Mouse (Mus musculus) forebrain, embryonic 11.5 days (tissue): ENCODE results near the gene Stx6. TPM values are rescaled to one million over a fixed set of nuclear protein-coding genes. Genes with fewer than 3 reads are reported as not detected.
A peak's percentile ranks its signal among the peaks of the same experiment; 100 is the strongest.
"Not testable (repeated sequence)": the region's sequence is repeated elsewhere in the genome, so short reads cannot be mapped to it uniquely, and the experiment has no call there.

Experiments
- ATAC-seq: fragments of 200-750 bp; cut with Nextera tagmentation; replicated peaks from 2 replicates; pipeline ENCODE4 v1.8.0; 2017; ENCODE audit warnings: moderate TSS enrichment; ENCODE audit not compliant: low FRiP score
- DNase-seq: peaks from one replicate; pipeline ENCODE4 v3.0.0-alpha.2; 2017; ENCODE audit warnings: low spot score
- H3K27ac ChIP-seq: fragments of 300-500 bp; sonication (generic); 2 replicates; pipeline ENCODE4 v1.5.1; 2014; ENCODE audit warnings: low read depth, low read length
- H3K27me3 ChIP-seq: fragments of 300-500 bp; sonication (generic); 2 replicates; pipeline ENCODE4 v1.6.1; 2014; ENCODE audit warnings: mild to moderate bottlenecking, low read length, mixed read lengths; ENCODE audit not compliant: control insufficient read depth, insufficient read depth
- H3K36me3 ChIP-seq: fragments of 300-500 bp; sonication (generic); 2 replicates; pipeline ENCODE4 v1.6.1; 2014; ENCODE audit warnings: mild to moderate bottlenecking, low read length, moderate library complexity, mixed read lengths; ENCODE audit not compliant: control insufficient read depth, insufficient read depth
- H3K4me1 ChIP-seq: fragments of 300-500 bp; sonication (generic); replicated peaks from 2 replicates; pipeline ENCODE4 v1.6.1; 2014; ENCODE audit warnings: low read length, mixed read lengths; ENCODE audit not compliant: control insufficient read depth, insufficient read depth
- H3K4me2 ChIP-seq: fragments of 300-500 bp; sonication (generic); 2 replicates; pipeline ENCODE4 v1.6.1; 2014; ENCODE audit warnings: low read depth, mild to moderate bottlenecking, low read length, moderate library complexity, mixed read lengths; ENCODE audit not compliant: severe bottlenecking
- H3K4me3 ChIP-seq: fragments of 300-500 bp; sonication (generic); 2 replicates; pipeline ENCODE4 v1.5.1; 2014; ENCODE audit warnings: low read depth, low read length
- H3K9ac ChIP-seq: fragments of 300-500 bp; sonication (generic); 2 replicates; pipeline ENCODE4 v1.6.1; 2014; ENCODE audit warnings: low read length
- H3K9me3 ChIP-seq: fragments of 300-500 bp; sonication (generic); 2 replicates; pipeline ENCODE4 v1.6.1; 2016; ENCODE audit warnings: low read length, mixed read lengths; ENCODE audit not compliant: control insufficient read depth
- WGBS: fragments of 180-500 bp; shearing (Covaris S2); extraction: QIAGEN DNeasy Blood & Tissue Kit; methylation state at CpG from one replicate; pipeline ENCODE4 v1.1.7; 2014; 5-methylcytosine and 5-hydroxymethylcytosine counted together
- polyA plus RNA-seq: library from polyadenylated mRNA; unstranded; fragments of >200 nt; fragmentation: Nextera tagmentation; extraction: Ambion mirVana; gene quantifications from 2 replicates; pipeline ENCODE4 v1.2.1, GENCODE M21; 2014

Gene Stx6
- polyA plus RNA-seq, 1 experiment from 2014 or later: 102 TPM

- Histone ChIP-seq H3K9me3 (no peaks in the 10 kb centered on the region), H3K4me3 (no peak overlapping the region), H3K4me2 (no peak overlapping the region), H3K36me3 (no peaks in the 10 kb centered on the region), H3K27me3 (no peaks in the 10 kb centered on the region), H3K9ac (no peak overlapping the region), H3K4me1 (no peaks in the 10 kb centered on the region), H3K27ac (no peak overlapping the region)
- no peak for ATAC-seq
- no peak for DNase-seq
- 85% methylated on average over 3 of the region's 3 CpGs for WGBS
These were observed 9.1 kb upstream of the Stx6 start for GRCm38 (mm10) chr1:155149403-155149802.

- H3K36me3 ChIP-seq: no peaks in the 10 kb centered on the region
- ATAC-seq (no peak), DNase-seq (no peak)
- no peak overlapping the region for H3K9ac ChIP-seq
- H3K4me1 ChIP-seq: no peaks in the 10 kb centered on the region
- H3K4me2 ChIP-seq: no peak overlapping the region
- WGBS: 92% methylated on average over 5 of the region's 5 CpGs
- no peak overlapping the region for H3K27ac ChIP-seq
- no peaks in the 10 kb centered on the region for H3K27me3 ChIP-seq
- no peaks in the 10 kb centered on the region for H3K9me3 ChIP-seq
- H3K4me3 ChIP-seq: no peak overlapping the region
These were observed 7.7 kb upstream of the Stx6 start for GRCm38 (mm10) chr1:155150821-155151220.

GRCm38 (mm10) chr1:155153906-155154305, 4.6 kb upstream of the Stx6 start:
- no peaks in the 10 kb centered on the region for H3K36me3 ChIP-seq
- H3K27ac ChIP-seq: no peak overlapping the region
- H3K27me3 ChIP-seq: no peaks in the 10 kb centered on the region
- peaks cover 2% of the 10 kb centered on the region; the same call in 1 of the 2 replicates for H3K4me1 ChIP-seq
- H3K4me3 ChIP-seq: no peak overlapping the region
- DNase-seq (no peak), ATAC-seq (no peak)
- no peak overlapping the region for H3K4me2 ChIP-seq
- H3K9me3 ChIP-seq: no peaks in the 10 kb centered on the region
- H3K9ac ChIP-seq: no peak overlapping the region
- WGBS: 75% methylated on average over 4 of the region's 4 CpGs

- Histone ChIP-seq H3K4me3 (peak overlapping the region; percentile 96), H3K36me3 (no peaks in the 10 kb centered on the region), H3K9me3 (no peaks in the 10 kb centered on the region), H3K9ac (peak overlapping the region; percentile 93), H3K4me1 (peaks cover 2% of the 10 kb centered on the region; the same call in 1 of the 2 replicates), H3K4me2 (peak overlapping the region; percentile 72), H3K27me3 (no peaks in the 10 kb centered on the region), H3K27ac (peak overlapping the region; percentile 66)
- under 1% methylated on average over 46 of the region's 46 CpGs for WGBS
- DNase-seq (peak; percentile 79), ATAC-seq (peak; percentile 72)
These were observed 512 bp downstream of the Stx6 start for GRCm38 (mm10) chr1:155158970-155159484.

GRCm38 (mm10) chr1:155167453-155167852, 8.9 kb downstream of the Stx6 start:
- DNase-seq (no peak), ATAC-seq (no peak)
- no peak overlapping the region for H3K27ac ChIP-seq
- H3K9me3 ChIP-seq: no peaks in the 10 kb centered on the region
- H3K9ac ChIP-seq: no peak overlapping the region
- 93% methylated on average over 3 of the region's 3 CpGs for WGBS
- no peaks in the 10 kb centered on the region for H3K27me3 ChIP-seq
- no peaks in the 10 kb centered on the region for H3K4me1 ChIP-seq
- no peak overlapping the region for H3K4me2 ChIP-seq
- H3K36me3 ChIP-seq: no peaks in the 10 kb centered on the region
- H3K4me3 ChIP-seq: no peak overlapping the region

GRCm38 (mm10) chr1:155169935-155170334, 11.4 kb downstream of the Stx6 start:
- no peak overlapping the region for H3K4me3 ChIP-seq
- DNase-seq (no peak), ATAC-seq (no peak)
- no peaks in the 10 kb centered on the region for H3K27me3 ChIP-seq
- H3K9ac ChIP-seq: no peak overlapping the region
- H3K36me3 ChIP-seq: no peaks in the 10 kb centered on the region
- no peaks in the 10 kb centered on the region for H3K9me3 ChIP-seq
- no peak overlapping the region for H3K4me2 ChIP-seq
- no peak overlapping the region for H3K27ac ChIP-seq
- H3K4me1 ChIP-seq: no peaks in the 10 kb centered on the region

- ATAC-seq: no peak
- Histone ChIP-seq H3K4me3 (no peak overlapping the region), H3K9ac (no peak overlapping the region), H3K27me3 (no peaks in the 10 kb centered on the region), H3K4me2 (no peak overlapping the region), H3K27ac (no peak overlapping the region), H3K36me3 (peaks cover 2% of the 10 kb centered on the region; the same call in 1 of the 2 replicates), H3K4me1 (no peaks in the 10 kb centered on the region), H3K9me3 (no peaks in the 10 kb centered on the region)
- DNase-seq: no peak
- WGBS: 95% methylated on average over 3 of the region's 3 CpGs
These were observed 14.6 kb downstream of the Stx6 start for GRCm38 (mm10) chr1:155172895-155173643.

GRCm38 (mm10) chr1:155173644-155174016, 15.1 kb downstream of the Stx6 start:
- not testable (repeated sequence) for H3K4me2 ChIP-seq, H3K27me3 ChIP-seq, H3K9me3 ChIP-seq, H3K27ac ChIP-seq, DNase-seq, H3K9ac ChIP-seq, H3K4me1 ChIP-seq, H3K36me3 ChIP-seq, H3K4me3 ChIP-seq, ATAC-seq
- 85% methylated on average over 1 of the region's 1 CpGs for WGBS

- DNase-seq: no peak
- no peaks in the 10 kb centered on the region for H3K9me3 ChIP-seq
- peaks cover 2% of the 10 kb centered on the region; the same call in 1 of the 2 replicates for H3K36me3 ChIP-seq
- no peak overlapping the region for H3K4me2 ChIP-seq
- H3K27me3 ChIP-seq: no peaks in the 10 kb centered on the region
- ATAC-seq: no peak
- no peaks in the 10 kb centered on the region for H3K4me1 ChIP-seq
- no peak overlapping the region for H3K4me3 ChIP-seq
- no peak overlapping the region for H3K9ac ChIP-seq
- 95% methylated on average over 1 of the region's 1 CpGs for WGBS
- H3K27ac ChIP-seq: no peak overlapping the region
These were observed 15.9 kb downstream of the Stx6 start for GRCm38 (mm10) chr1:155174424-155174823.
